Mouse (Mus musculus): ENCODE measurements at regions not wholly inside any gene's neighbourhood (a gene's known extent, or its start where the extent isn't known, plus 50 kb on each side); places are given as distances from the start of the nearest gene placed in this dataset.

GRCm38 (mm10) chr13:97545971-97546454, 214.4 kb downstream of the Gm10260 start:
- no peak for ATAC-seq (ENCODE audit: insufficient number of reproducible peaks, insufficient read depth, low FRiP score, low read depth)
- Histone ChIP-seq H3K27ac (ENCODE audit: low read length) (no peak overlapping the region), H3K4me2 (replicated peaks; ENCODE audit: low read depth, low read length) (no peak overlapping the region), H3K36me3 (ENCODE audit: control insufficient read depth, insufficient read depth, low read length) (no peaks in the 10 kb centered on the region), H3K27me3 (ENCODE audit: control insufficient read depth, insufficient read depth, low read length) (no peaks in the 10 kb centered on the region), H3K4me3 (ENCODE audit: low read depth, low read length) (no peak overlapping the region), H3K9me3 (ENCODE audit: control insufficient read depth, low read depth, low read length) (no peaks in the 10 kb centered on the region), H3K4me1 (ENCODE audit: control insufficient read depth, insufficient read depth, low read length) (peaks cover 21% of the 10 kb centered on the region), H3K9ac (replicated peaks; ENCODE audit: low read depth, low read length) (no peak overlapping the region)
- 54% methylated on average over 9 of the region's 9 CpGs for WGBS

GRCm38 (mm10) chr13:97539686-97540085, 220.7 kb downstream of the Gm10260 start:
- Histone ChIP-seq H3K36me3 (ENCODE audit: control insufficient read depth, insufficient read depth, low read length) (no peaks in the 10 kb centered on the region), H3K4me3 (ENCODE audit: low read depth, low read length) (no peak overlapping the region), H3K27me3 (ENCODE audit: control insufficient read depth, insufficient read depth, low read length) (no peaks in the 10 kb centered on the region), H3K9ac (replicated peaks; ENCODE audit: low read depth, low read length) (no peak overlapping the region), H3K4me1 (ENCODE audit: control insufficient read depth, insufficient read depth, low read length) (no peaks in the 10 kb centered on the region), H3K4me2 (replicated peaks; ENCODE audit: low read depth, low read length) (no peak overlapping the region), H3K9me3 (ENCODE audit: control insufficient read depth, low read depth, low read length) (no peaks in the 10 kb centered on the region), H3K27ac (ENCODE audit: low read length) (no peak overlapping the region)
- 59% methylated on average over 9 of the region's 9 CpGs for WGBS
- ATAC-seq (ENCODE audit: insufficient number of reproducible peaks, insufficient read depth, low FRiP score, low read depth) = no peak

DNA sequence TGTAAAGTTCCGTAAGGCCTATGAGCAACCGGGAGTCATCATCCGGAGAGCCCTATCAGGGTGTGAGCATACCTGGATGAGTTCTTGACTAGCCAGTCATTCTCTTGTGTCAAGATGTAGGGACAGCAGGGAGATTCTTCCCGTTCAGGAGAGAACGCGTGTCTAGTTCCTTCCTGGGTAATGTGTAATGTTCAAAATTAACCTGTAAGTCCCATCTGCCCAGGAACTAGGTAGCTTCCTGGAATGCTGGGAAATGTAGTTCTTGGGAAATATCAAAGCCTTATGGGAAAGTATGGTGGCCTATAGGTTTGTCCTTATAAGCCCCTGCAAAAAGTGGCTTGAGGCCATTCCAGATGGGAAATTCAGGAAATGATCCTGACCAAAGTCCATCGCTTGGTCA, 222.0 kb downstream of the Gm10260 start:
- no peak overlapping the region for H3K27ac ChIP-seq (ENCODE audit: low read length)
- 90% methylated on average over 7 of the region's 7 CpGs for WGBS
- ATAC-seq (ENCODE audit: insufficient number of reproducible peaks, insufficient read depth, low FRiP score, low read depth) = no peak
- peaks cover 6% of the 10 kb centered on the region; the same call in 1 of the 2 replicates for H3K4me1 ChIP-seq (ENCODE audit: control insufficient read depth, insufficient read depth, low read length)
- H3K9me3 ChIP-seq (ENCODE audit: control insufficient read depth, low read depth, low read length) = no peaks in the 10 kb centered on the region
- H3K36me3 ChIP-seq (ENCODE audit: control insufficient read depth, insufficient read depth, low read length) = no peaks in the 10 kb centered on the region
- no peaks in the 10 kb centered on the region for H3K27me3 ChIP-seq (ENCODE audit: control insufficient read depth, insufficient read depth, low read length)
- no peak overlapping the region for H3K4me3 ChIP-seq (ENCODE audit: low read depth, low read length)
- no peak overlapping the region for H3K9ac ChIP-seq (replicated peaks; ENCODE audit: low read depth, low read length)
- H3K4me2 ChIP-seq (replicated peaks; ENCODE audit: low read depth, low read length) = no peak overlapping the region

GRCm38 (mm10) chr13:97537686-97538085, 222.7 kb downstream of the Gm10260 start:
- Histone ChIP-seq H3K9ac (replicated peaks; ENCODE audit: low read depth, low read length) (no peak overlapping the region), H3K36me3 (ENCODE audit: control insufficient read depth, insufficient read depth, low read length) (no peaks in the 10 kb centered on the region), H3K9me3 (ENCODE audit: control insufficient read depth, low read depth, low read length) (no peaks in the 10 kb centered on the region), H3K27ac (ENCODE audit: low read length) (no peak overlapping the region), H3K27me3 (ENCODE audit: control insufficient read depth, insufficient read depth, low read length) (no peaks in the 10 kb centered on the region), H3K4me3 (ENCODE audit: low read depth, low read length) (no peak overlapping the region), H3K4me2 (replicated peaks; ENCODE audit: low read depth, low read length) (no peak overlapping the region), H3K4me1 (ENCODE audit: control insufficient read depth, insufficient read depth, low read length) (peaks cover 6% of the 10 kb centered on the region; the same call in 1 of the 2 replicates)
- WGBS = 72% methylated on average over 7 of the region's 7 CpGs
- ATAC-seq (ENCODE audit: insufficient number of reproducible peaks, insufficient read depth, low FRiP score, low read depth) = no peak

- WGBS = 80% methylated on average over 11 of the region's 11 CpGs
Observed at GRCm38 (mm10) chr13:97537206-97537605, 223.2 kb downstream of the Gm10260 start.

DNA sequence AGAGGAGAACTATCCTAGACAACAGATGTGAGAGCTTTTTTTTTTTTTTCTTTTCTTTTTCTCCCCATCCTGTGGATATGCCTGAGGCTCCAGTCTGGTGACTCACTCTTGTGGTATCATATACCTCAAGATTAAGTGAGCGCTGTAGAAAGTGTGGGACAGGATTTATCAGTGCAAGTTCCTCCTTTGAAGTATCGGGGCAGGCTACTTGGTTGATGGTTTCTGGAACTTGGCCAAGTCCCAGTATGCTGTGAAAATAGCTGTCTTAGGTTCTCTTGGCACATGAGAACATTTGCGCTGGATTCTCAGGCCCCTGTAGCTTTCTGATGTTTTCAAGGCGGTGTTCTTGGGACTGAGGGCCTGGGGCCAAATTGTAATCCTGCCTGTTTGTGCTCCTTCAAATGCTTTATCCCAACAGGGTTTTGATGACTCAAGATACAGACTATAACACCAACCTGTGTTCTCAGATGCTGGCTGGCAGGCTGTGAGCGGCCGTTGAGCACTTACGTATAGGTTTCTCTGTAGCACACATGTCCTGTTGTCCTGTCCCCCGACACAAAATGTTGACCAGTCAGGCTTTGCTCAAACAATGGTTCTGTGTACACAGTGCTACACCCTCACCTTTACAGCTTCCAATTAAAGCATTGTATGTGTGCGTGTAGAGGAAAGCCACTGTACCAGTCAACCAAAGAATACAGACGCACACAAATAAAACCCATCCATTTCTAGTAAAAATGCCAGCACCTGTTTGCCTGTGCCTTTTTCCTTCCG, 226.4 kb downstream of the Gm10260 start:
- peaks cover 6% of the 10 kb centered on the region; the same call in 1 of the 2 replicates for H3K4me1 ChIP-seq (ENCODE audit: control insufficient read depth, insufficient read depth, low read length)
- ATAC-seq (ENCODE audit: insufficient number of reproducible peaks, insufficient read depth, low FRiP score, low read depth) = peak; percentile 73; the same call in 1 of the 2 replicates
- H3K27ac ChIP-seq (ENCODE audit: low read length) = no peak overlapping the region
- no peaks in the 10 kb centered on the region for H3K36me3 ChIP-seq (ENCODE audit: control insufficient read depth, insufficient read depth, low read length)
- WGBS = 51% methylated on average over 11 of the region's 11 CpGs
- H3K27me3 ChIP-seq (ENCODE audit: control insufficient read depth, insufficient read depth, low read length) = no peaks in the 10 kb centered on the region
- no peak overlapping the region for H3K4me2 ChIP-seq (replicated peaks; ENCODE audit: low read depth, low read length)
- H3K4me3 ChIP-seq (ENCODE audit: low read depth, low read length) = no peak overlapping the region
- H3K9ac ChIP-seq (replicated peaks; ENCODE audit: low read depth, low read length) = no peak overlapping the region
- no peaks in the 10 kb centered on the region for H3K9me3 ChIP-seq (ENCODE audit: control insufficient read depth, low read depth, low read length)

More at GRCm38 (mm10) chr13:97537206-97537605, 223.2 kb downstream of the Gm10260 start:
- Histone ChIP-seq H3K9ac (replicated peaks; ENCODE audit: low read depth, low read length) (no peak overlapping the region), H3K27ac (ENCODE audit: low read length) (no peak overlapping the region), H3K4me2 (replicated peaks; ENCODE audit: low read depth, low read length) (no peak overlapping the region), H3K9me3 (ENCODE audit: control insufficient read depth, low read depth, low read length) (no peaks in the 10 kb centered on the region), H3K27me3 (ENCODE audit: control insufficient read depth, insufficient read depth, low read length) (no peaks in the 10 kb centered on the region), H3K4me1 (ENCODE audit: control insufficient read depth, insufficient read depth, low read length) (peaks cover 6% of the 10 kb centered on the region; the same call in 1 of the 2 replicates), H3K36me3 (ENCODE audit: control insufficient read depth, insufficient read depth, low read length) (no peaks in the 10 kb centered on the region), H3K4me3 (ENCODE audit: low read depth, low read length) (no peak overlapping the region)
- ATAC-seq (ENCODE audit: insufficient number of reproducible peaks, insufficient read depth, low FRiP score, low read depth) = no peak

- Histone ChIP-seq H3K27ac (ENCODE audit: low read length) (no peak overlapping the region), H3K36me3 (ENCODE audit: control insufficient read depth, insufficient read depth, low read length) (no peaks in the 10 kb centered on the region), H3K4me3 (ENCODE audit: low read depth, low read length) (no peak overlapping the region), H3K9me3 (ENCODE audit: control insufficient read depth, low read depth, low read length) (no peaks in the 10 kb centered on the region), H3K4me1 (ENCODE audit: control insufficient read depth, insufficient read depth, low read length) (peaks cover 6% of the 10 kb centered on the region; the same call in 1 of the 2 replicates), H3K4me2 (replicated peaks; ENCODE audit: low read depth, low read length) (no peak overlapping the region), H3K9ac (replicated peaks; ENCODE audit: low read depth, low read length) (no peak overlapping the region), H3K27me3 (ENCODE audit: control insufficient read depth, insufficient read depth, low read length) (no peaks in the 10 kb centered on the region)
- ATAC-seq (ENCODE audit: insufficient number of reproducible peaks, insufficient read depth, low FRiP score, low read depth) = no peak
- 85% methylated on average over 2 of the region's 2 CpGs for WGBS
Observed at GRCm38 (mm10) chr13:97531181-97531580, 229.3 kb downstream of the Gm10260 start.

DNA sequence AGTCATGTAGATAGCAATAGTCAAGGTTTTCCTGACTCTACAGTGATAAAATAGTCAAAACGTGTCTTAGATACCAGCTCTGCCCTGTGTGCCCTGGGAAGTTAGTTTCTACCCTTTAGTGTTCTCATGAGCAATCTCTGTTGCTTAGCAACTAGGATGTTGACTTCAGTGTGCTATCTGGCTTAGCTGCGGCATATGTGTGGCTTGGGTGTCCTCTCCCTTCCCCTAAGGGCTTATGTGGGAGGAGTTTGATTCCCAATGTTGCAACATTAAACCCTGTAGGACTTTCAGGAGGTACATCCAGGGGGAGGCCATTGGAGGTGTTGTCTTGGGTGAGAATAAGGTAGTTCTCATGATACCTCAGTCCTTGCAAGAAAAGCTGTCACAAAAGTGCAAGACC, 229.9 kb downstream of the Gm10260 start:
- H3K4me2 ChIP-seq (replicated peaks; ENCODE audit: low read depth, low read length) = no peak overlapping the region
- H3K4me3 ChIP-seq (ENCODE audit: low read depth, low read length) = no peak overlapping the region
- no peaks in the 10 kb centered on the region for H3K9me3 ChIP-seq (ENCODE audit: control insufficient read depth, low read depth, low read length)
- no peak overlapping the region for H3K9ac ChIP-seq (replicated peaks; ENCODE audit: low read depth, low read length)
- 54% methylated on average over 2 of the region's 2 CpGs for WGBS
- H3K27me3 ChIP-seq (ENCODE audit: control insufficient read depth, insufficient read depth, low read length) = no peaks in the 10 kb centered on the region
- H3K4me1 ChIP-seq (ENCODE audit: control insufficient read depth, insufficient read depth, low read length) = peaks cover 7% of the 10 kb centered on the region; the same call in 1 of the 2 replicates
- ATAC-seq (ENCODE audit: insufficient number of reproducible peaks, insufficient read depth, low FRiP score, low read depth) = peak; percentile 70; the same call in 1 of the 2 replicates
- no peak overlapping the region for H3K27ac ChIP-seq (ENCODE audit: low read length)
- no peaks in the 10 kb centered on the region for H3K36me3 ChIP-seq (ENCODE audit: control insufficient read depth, insufficient read depth, low read length)
